In genomic region chr10:63336901-63337300, GRCm38 (mm10) we compare ENCODE assay signal across 8 mouse cellular contexts. TPM values are rescaled to one million over a fixed set of nuclear protein-coding genes. Genes with fewer than 3 reads are reported as not detected.
DNase-seq lines count a peak whose midpoint lies in the region; ATAC-seq and TF ChIP-seq lines count a peak whose summit lies in the region.

No protein-coding gene starts in this region.

- peak overlapping the region; percentile 21; the same call in 1 of the 2 replicates for H3K4me3 ChIP-seq in layer of hippocampus, adult 2 months
- H3K4me3 ChIP-seq in forebrain, embryonic 13.5 days = peak overlapping the region; percentile 79
- H3K4me3 ChIP-seq in kidney, postnatal 0 days (replicated peaks; ENCODE audit: low read depth, low read length) = peak overlapping the region; percentile 84; the same call in 1 of the 2 replicates
- H3K4me3 ChIP-seq in midbrain, postnatal 0 days (ENCODE audit: low read depth, low read length) = peak overlapping the region; percentile 87

- no peak overlapping the region for H3K27ac ChIP-seq in layer of hippocampus, adult 2 months
- H3K27ac ChIP-seq in forebrain, embryonic 13.5 days = no peak overlapping the region
- H3K27ac ChIP-seq in kidney, postnatal 0 days = no peak overlapping the region
- H3K27ac ChIP-seq in midbrain, postnatal 0 days (ENCODE audit: low read depth, low read length) = no peak overlapping the region

- peak overlapping the region; percentile 95 for H3K9ac ChIP-seq in forebrain, embryonic 13.5 days
- H3K9ac ChIP-seq in kidney, postnatal 0 days (ENCODE audit: low read depth, low read length) = peak overlapping the region; percentile 20; the same call in 1 of the 2 replicates
- no peak overlapping the region for H3K9ac ChIP-seq in midbrain, postnatal 0 days (replicated peaks; ENCODE audit: low read length, poor library complexity, severe bottlenecking)

- DNase-seq in layer of hippocampus, adult 2 months (ENCODE audit: low spot score in 2 of 2) = no peak
- no peak for DNase-seq in layer of hippocampus, postnatal 25 days (ENCODE audit: extremely low spot score in 1 of 2, low spot score in 1 of 2)
- DNase-seq in kidney, postnatal 0 days (ENCODE audit: low spot score) = no peak
- no peak for DNase-seq in midbrain, postnatal 0 days (ENCODE audit: low spot score)
- DNase-seq in right cerebral cortex, postnatal 14 days = no peak
- no peak for DNase-seq in urinary bladder, postnatal 4 days (ENCODE audit: low spot score in 2 of 2)
- DNase-seq in layer of hippocampus, postnatal 10 days (ENCODE audit: low spot score in 2 of 2) = no peak

- peaks cover 23% of the 10 kb centered on the region for H3K36me3 ChIP-seq in forebrain, embryonic 13.5 days (ENCODE audit: poor library complexity, severe bottlenecking)
- H3K36me3 ChIP-seq in kidney, postnatal 0 days (ENCODE audit: insufficient read depth, low read length) = 0 out of 2 replicates have a peak, but pooled peaks cover 8% of the 10 kb centered on the region
- no peaks in the 10 kb centered on the region; the same call in 1 of the 2 replicates for H3K36me3 ChIP-seq in midbrain, postnatal 0 days (ENCODE audit: insufficient read depth, low read length)

- H3K27me3 ChIP-seq in forebrain, embryonic 13.5 days = no peaks in the 10 kb centered on the region
- H3K27me3 ChIP-seq in kidney, postnatal 0 days (ENCODE audit: insufficient read depth, low read length) = no peaks in the 10 kb centered on the region
- no peaks in the 10 kb centered on the region for H3K27me3 ChIP-seq in midbrain, postnatal 0 days (ENCODE audit: insufficient read depth, low read length)

- H3K4me2 ChIP-seq in forebrain, embryonic 13.5 days = peak overlapping the region; percentile 69
- H3K4me2 ChIP-seq in kidney, postnatal 0 days (ENCODE audit: low read length) = peak overlapping the region; percentile 64
- peak overlapping the region; percentile 57 for H3K4me2 ChIP-seq in midbrain, postnatal 0 days (ENCODE audit: low read depth, low read length, poor library complexity, severe bottlenecking)

- WGBS in forebrain, embryonic 13.5 days = 65% methylated on average over 13 of the region's 13 CpGs
- WGBS in kidney, postnatal 0 days = 55% methylated on average over 13 of the region's 13 CpGs
- 64% methylated on average over 13 of the region's 13 CpGs for WGBS in midbrain, postnatal 0 days

- no peaks in the 10 kb centered on the region for H3K9me3 ChIP-seq in forebrain, embryonic 13.5 days (replicated peaks)
- no peaks in the 10 kb centered on the region for H3K9me3 ChIP-seq in kidney, postnatal 0 days (replicated peaks; ENCODE audit: low read length)
- H3K9me3 ChIP-seq in midbrain, postnatal 0 days (ENCODE audit: low read length) = no peaks in the 10 kb centered on the region

- H3K4me1 ChIP-seq in forebrain, embryonic 13.5 days = peaks cover 23% of the 10 kb centered on the region
- H3K4me1 ChIP-seq in kidney, postnatal 0 days (replicated peaks; ENCODE audit: insufficient read depth, low read length) = peaks cover 15% of the 10 kb centered on the region
- H3K4me1 ChIP-seq in midbrain, postnatal 0 days (ENCODE audit: insufficient read depth, low read length) = peaks cover 9% of the 10 kb centered on the region

- TF ChIP-seq CTCF in layer of hippocampus, adult 2 months (conservative IDR thresholded peaks at IDR 0.05) = no peak
- TF ChIP-seq CTCF in kidney, postnatal 0 days (IDR thresholded peaks at IDR 0.05; ENCODE audit: low read depth) = no peak
- no peak for TF ChIP-seq CTCF in midbrain, postnatal 0 days (IDR thresholded peaks at IDR 0.05)

- ATAC-seq in forebrain, embryonic 13.5 days = no peak
- ATAC-seq in kidney, postnatal 0 days (replicated peaks; ENCODE audit: low FRiP score, low read depth) = no peak
- no peak for ATAC-seq in midbrain, postnatal 0 days (ENCODE audit: low FRiP score)

RNA-seq across cellular contexts. Expression of gene Sirt1, which starts 44.6 kb away (rescaled TPM):
- total RNA-seq in layer of hippocampus, adult 2 months (2021) = 10 to 100 TPM; 11.7 to 15.9 TPM
- total RNA-seq in layer of hippocampus, postnatal 25 days (2021) = 10 to 100 TPM; 12.5 to 14.2 TPM
- 5.0 and 5.3 TPM in 2 replicates for polyA plus RNA-seq in forebrain, embryonic 13.5 days (2015; fragmentation: Nextera tagmentation; extraction: Ambion mirVana)
- 5.8 and 6.7 TPM in 2 replicates for polyA plus RNA-seq in kidney, postnatal 0 days (2015; fragmentation: Nextera tagmentation; extraction: Ambion mirVana)
- total RNA-seq in midbrain, postnatal 0 days (2014; rRNA removed) = 23.3 and 23.7 TPM in 2 replicates
- polyA plus RNA-seq in midbrain, postnatal 0 days (2015; fragmentation: Nextera tagmentation; extraction: Ambion mirVana) = 2.6 and 3.5 TPM in 2 replicates
- 10 to 100 TPM; 13.7 to 13.8 TPM for total RNA-seq in layer of hippocampus, postnatal 10 days (2021)

RNA-seq across cellular contexts. Expression of gene Dnajc12, which starts 45.3 kb away (rescaled TPM):
- total RNA-seq in layer of hippocampus, adult 2 months (2021) = 10 to 100 TPM; 22.5 to 25.2 TPM
- total RNA-seq in layer of hippocampus, postnatal 25 days (2021) = 10 to 100 TPM; 15.6 to 18.2 TPM
- 8.3 and 9.1 TPM in 2 replicates for polyA plus RNA-seq in forebrain, embryonic 13.5 days (2015; fragmentation: Nextera tagmentation; extraction: Ambion mirVana)
- 18.4 and 19.9 TPM in 2 replicates for polyA plus RNA-seq in kidney, postnatal 0 days (2015; fragmentation: Nextera tagmentation; extraction: Ambion mirVana)
- total RNA-seq in midbrain, postnatal 0 days (2014; rRNA removed) = 12.8 and 14.1 TPM in 2 replicates
- 25.5 and 29.1 TPM in 2 replicates for polyA plus RNA-seq in midbrain, postnatal 0 days (2015; fragmentation: Nextera tagmentation; extraction: Ambion mirVana)
- 10 to 100 TPM; 12.1 to 12.6 TPM for total RNA-seq in layer of hippocampus, postnatal 10 days (2021)

Comparison
In these comparisons a context has a peak if more than half of its experiments do, and no peak if none do; other contexts are left out.
1. H3K4me3 ChIP-seq: peak in every context shown above with its lines; median percentile 87 in midbrain, postnatal 0 days; 84 in kidney, postnatal 0 days; 79 in forebrain, embryonic 13.5 days; 21 in layer of hippocampus, adult 2 months.